Mouse (Mus musculus) limb, embryonic 10.5 days (tissue): ENCODE data around the gene Ccdc24. TPM values are rescaled to one million over a fixed set of nuclear protein-coding genes. Genes with fewer than 3 reads are reported as not detected.

Experiments
- DNase-seq: peaks from one replicate; pipeline ENCODE4 v3.0.0-alpha.2; 2017; ENCODE audit warnings: low spot score
- H3K27ac ChIP-seq: fragments of 300-500 bp; sonication (generic); 2 replicates; pipeline ENCODE4 v1.5.1; 2016; ENCODE audit warnings: mild to moderate bottlenecking
- H3K27me3 ChIP-seq: fragments of 300-500 bp; sonication (generic); 2 replicates; pipeline ENCODE4 v1.6.1; 2016; ENCODE audit warnings: low read depth, mild to moderate bottlenecking; ENCODE audit not compliant: poor library complexity, severe bottlenecking
- H3K36me3 ChIP-seq: fragments of 300-500 bp; sonication (generic); 2 replicates; pipeline ENCODE4 v1.6.1; 2016; ENCODE audit warnings: mild to moderate bottlenecking, moderate library complexity
- H3K4me1 ChIP-seq: fragments of 300-500 bp; sonication (generic); 2 replicates; pipeline ENCODE4 v1.6.1; 2016
- H3K4me3 ChIP-seq: fragments of 300-500 bp; sonication (generic); 2 replicates; pipeline ENCODE4 v1.5.1; 2016; ENCODE audit warnings: mild to moderate bottlenecking, moderate library complexity
- H3K9me3 ChIP-seq: fragments of 300-500 bp; sonication (generic); replicated peaks from 2 replicates; pipeline ENCODE4 v1.6.1; 2016; ENCODE audit warnings: mild to moderate bottlenecking
- WGBS: fragments of 180-500 bp; shearing (Covaris S2); methylation state at CpG from one replicate; pipeline ENCODE4 v1.1.7; 2016; 5-methylcytosine and 5-hydroxymethylcytosine counted together
- polyA plus RNA-seq: library from polyadenylated mRNA; unstranded; fragments of >200 nt; fragmentation: Nextera tagmentation; extraction: Ambion mirVana; gene quantifications from 2 replicates; pipeline ENCODE4 v1.2.1, GENCODE M21; 2016

Gene Ccdc24
- polyA plus RNA-seq, 1 experiment from 2014 or later, result 0.96 TPM

DNA sequence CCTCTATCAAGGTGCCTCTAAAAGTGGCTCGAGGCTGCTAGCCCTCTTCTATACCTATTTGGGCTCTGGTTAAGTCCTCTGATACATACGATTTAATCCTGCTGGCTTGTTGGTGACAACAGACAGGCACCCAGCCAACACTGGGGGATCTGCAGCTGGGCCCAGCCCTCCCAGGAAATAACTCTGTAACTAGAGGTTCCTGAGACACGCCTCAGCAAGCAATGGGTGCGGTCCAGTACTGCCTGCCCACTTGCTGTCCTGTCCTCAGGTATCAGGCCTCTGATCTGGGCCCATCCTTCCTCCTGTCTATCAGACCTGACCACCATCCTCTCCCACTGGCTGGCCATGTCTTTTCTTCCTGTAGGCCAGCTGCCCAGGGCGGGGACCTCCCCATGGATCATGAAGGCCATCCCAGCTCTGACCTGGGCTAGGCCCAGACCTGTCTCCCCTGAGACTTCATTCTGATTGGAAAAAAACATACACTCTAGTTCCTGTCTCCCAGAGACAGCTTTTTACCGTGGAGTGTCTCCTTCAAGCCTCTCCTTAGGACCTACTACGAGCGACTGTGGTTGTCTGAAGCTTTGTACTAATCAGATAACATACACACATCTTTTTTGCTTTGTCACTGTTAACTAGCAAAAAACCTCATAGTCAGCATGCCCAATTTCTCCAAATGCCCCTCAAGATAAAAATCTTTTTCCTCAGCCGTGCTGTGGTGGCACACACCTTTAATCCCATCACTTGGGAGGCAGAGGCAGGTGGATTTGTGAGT, 40.3 kb downstream of the Ccdc24 start:
- peaks cover 28% of the 10 kb centered on the region for H3K4me1 ChIP-seq
- DNase-seq, result no peak
- no peaks in the 10 kb centered on the region for H3K36me3 ChIP-seq
- no peaks in the 10 kb centered on the region for H3K9me3 ChIP-seq
- peaks cover 25% of the 10 kb centered on the region for H3K27me3 ChIP-seq
- H3K4me3 ChIP-seq, result no peak overlapping the region
- no peak overlapping the region for H3K27ac ChIP-seq
- 80% methylated on average over 9 of the region's 9 CpGs for WGBS

- Histone ChIP-seq H3K4me1 (peaks cover 25% of the 10 kb centered on the region), H3K27me3 (peaks cover 25% of the 10 kb centered on the region), H3K36me3 (no peaks in the 10 kb centered on the region), H3K9me3 (no peaks in the 10 kb centered on the region), H3K27ac (no peak overlapping the region), H3K4me3 (no peak overlapping the region)
- DNase-seq, result no peak
- 78% methylated on average over 2 of the region's 2 CpGs for WGBS
Observed at GRCm38 (mm10) chr4:117831499-117831898, 40.9 kb downstream of the Ccdc24 start.

DNA sequence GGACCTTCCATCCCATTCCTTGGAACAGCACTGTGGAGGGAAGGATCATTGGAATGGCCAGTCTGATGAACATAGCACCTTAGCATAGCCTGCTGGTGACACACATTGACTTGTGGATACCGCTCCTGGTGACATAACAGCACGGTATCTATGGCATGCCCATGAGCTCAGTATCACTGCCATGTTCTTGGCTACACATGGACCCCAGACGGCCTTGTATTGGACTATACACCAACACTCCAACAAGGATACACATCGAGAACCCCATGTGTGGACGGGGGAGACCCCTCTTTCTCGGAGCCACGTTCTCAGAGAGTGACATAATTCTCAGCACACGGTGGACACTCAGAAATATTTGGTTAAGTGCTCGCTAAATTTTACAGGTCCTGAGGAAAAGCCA, 41.6 kb downstream of the Ccdc24 start:
- Histone ChIP-seq H3K9me3 (no peaks in the 10 kb centered on the region), H3K27ac (no peak overlapping the region), H3K4me3 (no peak overlapping the region), H3K4me1 (peaks cover 25% of the 10 kb centered on the region), H3K36me3 (no peaks in the 10 kb centered on the region), H3K27me3 (peaks cover 25% of the 10 kb centered on the region)
- no peak for DNase-seq
- 92% methylated on average over 9 of the region's 9 CpGs for WGBS

GRCm38 (mm10) chr4:117830124-117830551, 42.2 kb downstream of the Ccdc24 start:
- 15% methylated on average over 5 of the region's 5 CpGs for WGBS

GRCm38 (mm10) chr4:117829260-117830123, 42.9 kb downstream of the Ccdc24 start:
- Histone ChIP-seq H3K36me3 (no peaks in the 10 kb centered on the region), H3K4me3 (peak overlapping the region; percentile 21; the same call in 1 of the 2 replicates)
- WGBS, result 10% methylated on average over 12 of the region's 12 CpGs

More at GRCm38 (mm10) chr4:117830124-117830551, 42.2 kb downstream of the Ccdc24 start:
- Histone ChIP-seq H3K4me3 (peak overlapping the region; percentile 21; the same call in 1 of the 2 replicates), H3K27me3 (peaks cover 25% of the 10 kb centered on the region), H3K9me3 (no peaks in the 10 kb centered on the region), H3K27ac (no peak overlapping the region), H3K36me3 (no peaks in the 10 kb centered on the region), H3K4me1 (peaks cover 22% of the 10 kb centered on the region)
- DNase-seq, result no peak

GRCm38 (mm10) chr4:117828572-117829145, 43.7 kb downstream of the Ccdc24 start:
- H3K4me1 ChIP-seq, result peaks cover 9% of the 10 kb centered on the region
- peaks cover 15% of the 10 kb centered on the region for H3K27me3 ChIP-seq
- DNase-seq, result no peak
- H3K36me3 ChIP-seq, result no peaks in the 10 kb centered on the region
- H3K9me3 ChIP-seq, result no peaks in the 10 kb centered on the region
- H3K4me3 ChIP-seq, result no peak overlapping the region
- WGBS, result 65% methylated on average over 8 of the region's 8 CpGs
- H3K27ac ChIP-seq, result no peak overlapping the region

More at GRCm38 (mm10) chr4:117829260-117830123, 42.9 kb downstream of the Ccdc24 start:
- Histone ChIP-seq H3K27ac (no peak overlapping the region), H3K4me1 (peaks cover 15% of the 10 kb centered on the region), H3K9me3 (no peaks in the 10 kb centered on the region), H3K27me3 (peaks cover 23% of the 10 kb centered on the region)
- peak; percentile 76 for DNase-seq

GRCm38 (mm10) chr4:117818032-117818431, 54.3 kb downstream of the Ccdc24 start:
- WGBS, result 90% methylated on average over 10 of the region's 10 CpGs
- DNase-seq, result no peak
- Histone ChIP-seq H3K4me1 (peaks cover 11% of the 10 kb centered on the region), H3K36me3 (no peaks in the 10 kb centered on the region), H3K4me3 (no peak overlapping the region), H3K27ac (no peak overlapping the region), H3K27me3 (no peaks in the 10 kb centered on the region), H3K9me3 (no peaks in the 10 kb centered on the region)

DNA sequence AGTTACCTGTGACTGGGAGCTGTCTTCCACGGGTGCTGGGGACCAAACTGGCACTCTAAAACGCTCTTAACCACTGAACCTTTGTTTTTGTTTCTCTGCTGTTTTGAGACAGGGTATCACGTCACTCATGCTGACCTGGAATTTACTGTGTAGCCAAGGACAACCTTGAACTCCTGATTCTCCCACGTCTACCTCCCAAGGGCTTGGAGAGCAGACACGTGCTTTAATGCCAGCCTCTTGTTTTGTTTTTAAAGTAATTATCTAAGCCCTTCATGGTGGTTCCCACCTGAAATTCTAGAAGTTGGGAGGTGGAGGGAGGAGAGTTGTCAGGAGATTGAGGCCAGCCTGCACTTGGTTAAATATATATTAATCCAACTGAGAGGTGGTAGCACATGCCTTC, 55.6 kb downstream of the Ccdc24 start:
- Histone ChIP-seq H3K27me3 (no peaks in the 10 kb centered on the region), H3K27ac (no peak overlapping the region), H3K4me3 (no peak overlapping the region), H3K36me3 (no peaks in the 10 kb centered on the region), H3K4me1 (peaks cover 13% of the 10 kb centered on the region), H3K9me3 (no peaks in the 10 kb centered on the region)
- 76% methylated on average over 5 of the region's 5 CpGs for WGBS
- no peak for DNase-seq

Other genes starting within 250 kb of the Ccdc24 start
- 89.7 and 92.2 TPM in 2 replicates for gene Dmap1, start 190.3 kb downstream of the Ccdc24 start, polyA plus RNA-seq
- gene Gm12845, start 148.1 kb downstream of the Ccdc24 start, polyA plus RNA-seq, result not detected in 2 replicates
- 0.06 TPM in 1 of 2 replicates, not detected in the other for gene Klf17, start 106.9 kb downstream of the Ccdc24 start, polyA plus RNA-seq
- gene Slc6a9, start 38.1 kb downstream of the Ccdc24 start, polyA plus RNA-seq, result 9.4 and 10.3 TPM in 2 replicates
- 22.8 and 26.2 TPM in 2 replicates for gene B4galt2, start 10.9 kb upstream of the Ccdc24 start, polyA plus RNA-seq
- 143 and 147 TPM in 2 replicates for gene Atp6v0b, start 14.8 kb upstream of the Ccdc24 start, polyA plus RNA-seq
- 22.7 and 25.1 TPM in 2 replicates for gene Dph2, start 19.5 kb upstream of the Ccdc24 start, polyA plus RNA-seq
- gene Ipo13, start 42.4 kb upstream of the Ccdc24 start, polyA plus RNA-seq, result 56.0 and 56.7 TPM in 2 replicates
- gene Artn, start 57.2 kb upstream of the Ccdc24 start, polyA plus RNA-seq, result 6.5 and 13.5 TPM in 2 replicates